Mouse (Mus musculus) myocyte (in vitro differentiated cells): ENCODE data around the gene Olfr149.

Experiments used
- CEBPB ChIP-seq: IDR thresholded peaks from 2 replicates; pipeline ENCODE4 v1.6.1; 2011; ENCODE audit warnings: mild to moderate bottlenecking, moderate library complexity; ENCODE audit not compliant: poor library complexity, insufficient read depth, severe bottlenecking
- E2F4 ChIP-seq: IDR thresholded peaks from one replicate; pipeline ENCODE4 v1.6.1; 2011; ENCODE audit warnings: mild to moderate bottlenecking, control low read depth, moderate library complexity; ENCODE audit not compliant: insufficient read depth
- MAX ChIP-seq: IDR thresholded peaks from one replicate; pipeline ENCODE4 v1.6.1; 2011; ENCODE audit warnings: low read depth, mild to moderate bottlenecking, control low read depth
- MYOG ChIP-seq, 3 experiments: IDR thresholded peaks; one replicate each; pipeline ENCODE4 v1.6.1; 2011; ENCODE audit warnings: control low read depth in 2 of 3, low read depth in 2 of 3, mild to moderate bottlenecking in 2 of 3; ENCODE audit not compliant: insufficient read length in 2 of 3, control insufficient read depth in 1 of 3, insufficient read depth in 1 of 3
- POLR2A ChIP-seq: IDR thresholded peaks from one replicate; pipeline ENCODE4 v1.6.1; 2011; ENCODE audit warnings: low read depth, mild to moderate bottlenecking, control low read depth, moderate library complexity; ENCODE audit not compliant: insufficient read length
- POLR2AphosphoS2 ChIP-seq: IDR thresholded peaks from one replicate; pipeline ENCODE4 v1.6.1; 2011; ENCODE audit warnings: low read depth, control low read depth; ENCODE audit not compliant: insufficient read length
- SRF ChIP-seq: IDR thresholded peaks from one replicate; pipeline ENCODE4 v1.6.1; 2011; ENCODE audit warnings: low read depth; ENCODE audit not compliant: control insufficient read depth, insufficient read length
- TCF12 ChIP-seq: IDR thresholded peaks from one replicate; pipeline ENCODE4 v1.6.1; 2011; ENCODE audit warnings: mild to moderate bottlenecking, control low read depth; ENCODE audit not compliant: poor library complexity, insufficient read depth, severe bottlenecking
- TCF3 ChIP-seq: IDR thresholded peaks from one replicate; pipeline ENCODE4 v1.6.1; 2011; ENCODE audit warnings: low read depth, control low read depth; ENCODE audit not compliant: insufficient read length
- USF1 ChIP-seq: IDR thresholded peaks from one replicate; pipeline ENCODE4 v1.6.1; 2011; ENCODE audit warnings: low read depth, mild to moderate bottlenecking, control low read depth, moderate library complexity

- TF ChIP-seq POLR2A: no peak
- no peak for TF ChIP-seq MYOG (IDR thresholded peaks at IDR 0.05; ENCODE audit: control insufficient read depth in 1 of 3, insufficient read depth in 1 of 3, insufficient read length in 2 of 3, low read depth in 2 of 3)
- no peak for TF ChIP-seq E2F4
- no peak for TF ChIP-seq MAX
- no peak for TF ChIP-seq POLR2AphosphoS2
- TF ChIP-seq USF1: no peak
- TF ChIP-seq TCF3: no peak
- TF ChIP-seq TCF12: no peak
- no peak for TF ChIP-seq CEBPB
- TF ChIP-seq SRF: no peak
Observed at GRCm38 (mm10) chr9:39669723-39670122, 37.2 kb downstream of the Olfr149 start.
